Mouse (Mus musculus): ENCODE data around the gene Abca16.

The Abca16 gene

GRCm38 (mm10) chr7:120409447-120409846 lies at the start of gene Abca16:
Gene Abca16 (plus strand): TSS chr7:120409647.
- no peak for DNase-seq (ENCODE audit: low spot score)

DNA sequence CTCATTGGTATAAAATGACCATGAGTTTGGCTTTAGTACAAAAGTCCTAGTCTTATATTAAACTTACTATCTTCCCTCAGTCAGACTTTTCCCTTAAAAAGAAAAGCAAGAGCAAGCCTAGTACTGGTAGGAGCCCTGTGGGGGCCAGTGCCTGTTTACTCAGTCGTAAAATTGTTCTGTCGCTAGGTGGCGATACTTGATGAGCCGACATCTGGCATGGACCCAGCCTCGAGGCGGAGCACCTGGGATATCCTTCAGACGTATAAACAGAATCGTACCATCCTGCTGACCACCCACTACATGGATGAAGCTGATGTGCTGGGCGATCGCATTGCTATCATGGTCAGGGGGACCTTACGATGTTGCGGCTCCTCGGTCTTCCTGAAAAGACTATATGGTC lies 48.3 kb upstream of the Abca16 start:
- DNase-seq (ENCODE audit: low spot score) = no peak

DNA sequence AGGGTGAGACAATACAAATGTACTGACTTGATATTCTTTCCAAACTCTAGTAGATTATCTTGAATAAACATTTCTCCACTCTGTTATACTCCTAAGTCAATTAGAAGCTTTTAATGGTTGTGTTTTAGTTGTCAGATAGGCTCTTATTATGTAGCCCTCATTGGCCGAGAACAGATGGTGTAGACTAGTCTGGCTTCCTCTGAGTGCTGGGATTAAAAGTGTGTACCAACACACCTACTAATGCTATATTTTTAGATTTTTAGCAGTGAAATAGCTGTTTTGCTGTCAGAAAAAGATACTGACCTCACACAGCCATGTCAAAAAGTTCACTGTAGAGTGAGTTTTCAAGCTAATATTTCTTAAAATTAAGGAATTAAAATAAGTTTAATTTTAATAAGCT lies 2.9 kb downstream of the Abca16 start:
- no peak for DNase-seq (ENCODE audit: low spot score)

- no peak for DNase-seq (ENCODE audit: low spot score)
Measured at GRCm38 (mm10) chr7:120426625-120427024, 17.2 kb downstream of the Abca16 start.

DNA sequence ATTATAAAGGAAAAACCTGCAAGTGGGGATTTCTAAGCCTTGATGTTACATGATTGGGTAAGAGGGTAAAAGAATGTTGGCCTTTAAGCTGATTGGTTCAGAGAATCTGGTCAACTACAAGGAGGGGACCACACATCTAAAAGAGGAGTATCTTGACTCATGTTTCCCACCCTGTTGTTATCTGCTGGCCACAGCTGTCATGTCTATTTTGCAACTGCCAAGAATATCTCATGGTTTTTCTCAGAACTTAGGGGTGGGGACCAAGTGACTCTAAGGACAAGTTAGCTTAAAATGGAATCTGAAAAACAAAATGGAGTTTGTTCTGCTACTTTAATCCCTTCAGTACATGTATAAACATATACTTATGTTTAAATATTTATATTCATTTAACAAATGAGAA lies 22.0 kb downstream of the Abca16 start:
- DNase-seq (ENCODE audit: low spot score) = no peak

GRCm38 (mm10) chr7:120503891-120504662 lies 94.6 kb downstream of the Abca16 start:
- DNase-seq (ENCODE audit: low spot score) = no peak

- DNase-seq (ENCODE audit: low spot score) = no peak
Measured at GRCm38 (mm10) chr7:120504663-120504979, 95.2 kb downstream of the Abca16 start.

DNA sequence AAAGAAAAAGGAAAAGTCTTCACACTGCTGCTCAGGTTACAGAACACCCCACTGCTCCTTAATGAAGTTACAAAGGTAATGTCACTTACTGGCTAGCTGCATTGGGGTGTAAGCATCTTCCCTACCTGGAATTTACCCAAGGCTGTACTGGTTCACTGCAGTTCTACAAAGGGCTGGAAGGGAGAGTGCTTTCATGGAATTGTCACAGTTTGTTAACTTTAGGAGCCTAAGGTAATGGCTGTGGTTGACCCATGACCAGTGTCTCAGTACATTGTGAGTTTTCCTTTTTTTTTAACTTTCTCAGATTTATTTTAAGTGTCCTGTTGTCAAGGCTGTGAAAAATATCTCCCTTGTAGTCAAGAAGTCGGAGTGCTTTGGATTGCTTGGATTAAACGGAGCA lies 125.4 kb downstream of the Abca16 start:
- no peak for DNase-seq (ENCODE audit: low spot score)

DNA sequence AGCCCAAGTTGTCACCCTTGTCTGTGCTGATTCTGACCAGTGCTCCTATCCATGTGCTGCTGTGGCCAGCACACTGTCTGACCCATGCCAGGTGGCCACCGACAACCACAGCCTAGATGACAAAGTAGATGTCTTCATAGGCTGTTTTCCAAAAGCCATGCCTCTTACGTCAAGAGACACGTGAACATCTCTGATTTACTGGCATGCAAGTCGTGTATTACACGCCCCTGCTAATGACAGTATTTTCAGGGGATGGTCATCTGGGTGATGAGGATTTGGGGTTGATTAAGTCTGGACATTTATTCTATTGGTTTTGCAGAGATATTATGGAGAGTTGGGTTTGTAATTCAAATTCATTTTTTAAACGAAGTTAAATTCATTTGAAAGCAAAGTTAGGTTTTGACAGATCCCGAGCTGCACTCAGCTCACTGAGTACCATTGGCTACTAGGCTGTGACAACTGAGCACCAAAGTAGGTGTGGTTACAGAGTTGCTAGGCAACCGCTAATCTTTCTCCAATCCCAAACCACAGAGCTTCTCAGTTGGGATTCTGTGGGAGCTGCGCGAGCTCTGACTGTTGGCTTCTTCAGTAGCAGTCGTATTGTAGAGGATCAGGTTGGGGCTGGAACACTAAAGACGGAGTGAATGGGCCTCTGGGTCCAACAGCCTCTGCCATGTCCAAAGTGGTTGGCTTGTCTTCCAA lies 143.2 kb downstream of the Abca16 start:
- no peak for DNase-seq (ENCODE audit: low spot score)

DNA sequence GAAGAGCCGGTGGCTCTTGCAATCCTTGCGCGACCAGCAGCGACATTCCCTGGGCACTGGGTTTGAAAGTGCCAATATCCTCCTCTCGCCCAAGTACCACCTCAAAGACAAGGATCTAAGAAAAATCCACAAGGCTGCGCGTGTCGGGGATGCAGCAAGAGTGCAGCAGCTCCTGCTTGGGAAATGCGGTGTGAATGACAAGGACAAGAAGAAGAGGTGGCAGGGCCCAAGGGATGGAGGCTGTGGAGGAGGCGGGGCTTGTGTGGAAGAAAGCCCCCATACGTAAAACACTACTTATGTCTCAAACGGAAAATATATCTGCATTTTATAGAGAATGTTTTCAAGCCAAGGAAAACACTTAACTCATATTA lies 143.7 kb downstream of the Abca16 start:
- no peak for DNase-seq (ENCODE audit: low spot score)

GRCm38 (mm10) chr7:120567366-120567765 lies 157.9 kb downstream of the Abca16 start:
- no peak for DNase-seq (ENCODE audit: low spot score)

GRCm38 (mm10) chr7:120576520-120576919 lies 167.1 kb downstream of the Abca16 start:
- no peak for DNase-seq (ENCODE audit: low spot score)
